Mouse (Mus musculus) layer of hippocampus, adult 8-10 months (tissue): ENCODE measurements at regions not wholly inside any gene's neighbourhood (a gene's known extent, or its start where the extent isn't known, plus 50 kb on each side); places are given as distances from the start of the nearest gene placed in this dataset.

ENCODE experiments used
- DNase-seq, 2 experiments: peaks; one replicate each; pipeline ENCODE4 v3.0.0; 2022; ENCODE audit warnings: low spot score in 2 of 2

DNA sequence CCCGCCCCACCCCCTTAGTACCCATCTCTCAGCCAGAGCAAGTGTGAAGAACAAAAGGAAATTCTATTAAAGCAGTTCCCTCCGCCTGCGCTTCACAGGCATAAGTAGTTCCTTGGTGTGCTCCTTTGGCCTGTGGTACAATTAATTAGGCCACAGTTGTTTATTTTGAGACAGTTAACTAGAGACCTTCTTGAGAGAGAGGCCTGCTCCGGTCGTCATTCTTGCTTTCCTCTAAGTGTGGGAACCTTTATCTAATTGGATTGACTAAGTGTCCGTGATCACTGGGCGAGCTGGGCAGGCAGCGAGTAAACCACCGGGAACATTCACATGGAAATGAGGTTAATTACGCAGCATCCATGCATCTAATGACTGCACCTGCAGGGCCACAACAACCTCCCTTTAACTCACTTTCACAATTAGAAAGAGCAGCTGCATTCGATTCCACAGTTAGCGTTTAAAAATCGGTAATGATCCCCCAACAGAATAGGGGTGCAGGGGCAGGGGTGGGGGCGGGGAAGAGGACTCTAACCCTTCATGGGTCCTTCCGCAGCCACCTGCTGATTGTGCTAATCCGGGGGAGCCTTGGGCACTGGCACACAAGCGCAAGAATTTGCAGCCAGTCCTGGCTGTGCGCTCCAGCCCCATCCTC is 584.3 kb upstream of the Sox9 start:
- no peak for DNase-seq

DNA sequence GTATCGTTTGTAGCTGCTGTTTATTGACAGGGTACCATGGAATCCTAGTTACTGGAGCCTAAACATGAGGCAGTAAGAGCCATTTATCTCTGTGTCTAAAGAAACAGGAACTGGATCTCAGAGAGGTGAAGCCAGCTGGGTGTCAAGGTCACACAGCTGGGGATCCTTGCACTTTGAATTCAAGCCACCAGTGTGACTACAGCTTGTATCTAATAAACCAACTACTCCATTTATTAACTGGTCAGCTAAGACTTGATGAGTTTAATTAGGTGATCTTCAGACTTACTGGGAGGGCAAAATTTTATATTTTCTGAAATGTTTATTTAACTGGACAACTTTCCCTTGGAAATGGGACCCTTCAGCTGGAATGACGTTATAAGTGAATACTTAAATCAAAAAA is 577.5 kb upstream of the Sox9 start:
- DNase-seq, result no peak

DNA sequence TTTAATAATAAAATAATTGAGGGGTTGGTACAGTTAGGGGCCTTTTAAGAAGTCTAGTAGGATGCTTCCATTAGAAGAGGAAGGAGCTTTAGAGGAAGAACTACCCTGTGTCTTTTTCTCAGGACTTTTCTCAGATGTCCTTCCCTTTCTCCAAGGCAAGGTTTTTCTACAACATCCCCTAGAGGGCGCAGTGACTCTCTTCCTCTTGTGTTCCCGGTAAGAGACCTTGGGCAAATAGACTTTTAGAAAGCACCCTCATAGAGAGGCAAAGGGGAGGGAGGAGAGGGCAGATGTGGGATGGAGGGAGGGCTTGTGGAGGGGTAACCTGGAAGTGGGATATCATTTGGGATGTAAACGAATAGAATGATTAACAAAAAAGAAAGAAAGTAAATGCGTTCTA is 572.6 kb upstream of the Sox9 start:
- DNase-seq, result peak; percentile 25 to 47

DNA sequence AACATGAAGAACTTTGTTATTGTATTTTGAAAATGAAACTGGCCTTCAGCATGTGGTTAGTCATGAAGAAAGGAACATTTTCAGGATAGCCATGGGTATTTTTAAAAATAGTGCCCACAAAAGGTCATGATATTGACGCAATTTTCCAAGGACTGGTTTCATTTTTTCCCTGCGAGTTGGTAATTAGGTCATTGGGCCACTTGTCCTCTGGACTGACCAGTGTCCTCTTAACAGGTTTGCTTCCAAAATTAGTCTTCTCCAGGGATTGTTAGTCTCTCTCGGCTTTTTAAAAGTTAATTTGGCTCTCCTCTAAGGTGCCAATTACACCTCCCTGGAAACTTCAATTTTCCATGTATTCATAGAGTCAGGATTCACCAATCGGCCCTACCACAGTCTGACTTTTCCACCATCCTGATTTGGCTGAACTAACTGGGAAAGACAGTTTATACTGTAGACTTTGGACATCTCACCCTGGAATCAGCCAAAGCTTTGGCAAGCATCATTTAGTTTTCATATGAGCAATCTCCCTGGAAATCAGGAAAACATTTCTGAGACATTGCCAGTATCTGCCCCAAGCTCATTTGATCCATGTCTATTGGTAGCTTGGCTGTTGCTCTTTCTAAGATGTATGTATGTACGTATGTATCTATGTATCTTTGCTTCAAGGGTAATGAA is 562.8 kb upstream of the Sox9 start:
- DNase-seq, result no peak

DNA sequence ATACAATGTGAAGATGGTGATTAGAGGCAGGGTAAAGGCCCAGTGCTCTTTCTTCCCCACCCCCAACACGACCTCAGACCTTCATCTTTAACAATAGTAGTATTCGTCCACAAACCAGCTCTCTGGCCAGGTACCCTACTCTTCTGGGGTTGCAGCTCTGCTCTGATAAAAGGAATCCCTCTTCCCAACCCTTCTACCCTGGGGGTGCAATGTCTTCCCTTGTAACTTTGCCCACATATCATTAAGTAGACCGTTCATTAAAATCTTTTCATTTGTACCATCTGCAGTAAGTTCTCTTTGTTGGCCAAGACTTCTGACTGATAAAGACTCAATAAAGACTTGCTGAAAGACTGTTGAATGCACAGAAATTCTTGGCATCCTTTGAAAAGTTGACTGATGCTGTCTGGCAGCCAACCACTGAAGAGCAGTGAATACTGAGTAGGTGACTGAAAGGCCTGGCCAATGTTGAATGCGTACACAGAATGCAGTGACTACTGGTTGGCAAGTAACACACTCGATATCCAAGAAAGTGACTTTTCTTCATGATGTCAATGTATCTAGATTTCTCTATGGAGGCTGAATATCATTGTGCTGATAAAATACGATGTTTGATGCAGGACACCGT is 547.4 kb upstream of the Sox9 start:
- no peak for DNase-seq

DNA sequence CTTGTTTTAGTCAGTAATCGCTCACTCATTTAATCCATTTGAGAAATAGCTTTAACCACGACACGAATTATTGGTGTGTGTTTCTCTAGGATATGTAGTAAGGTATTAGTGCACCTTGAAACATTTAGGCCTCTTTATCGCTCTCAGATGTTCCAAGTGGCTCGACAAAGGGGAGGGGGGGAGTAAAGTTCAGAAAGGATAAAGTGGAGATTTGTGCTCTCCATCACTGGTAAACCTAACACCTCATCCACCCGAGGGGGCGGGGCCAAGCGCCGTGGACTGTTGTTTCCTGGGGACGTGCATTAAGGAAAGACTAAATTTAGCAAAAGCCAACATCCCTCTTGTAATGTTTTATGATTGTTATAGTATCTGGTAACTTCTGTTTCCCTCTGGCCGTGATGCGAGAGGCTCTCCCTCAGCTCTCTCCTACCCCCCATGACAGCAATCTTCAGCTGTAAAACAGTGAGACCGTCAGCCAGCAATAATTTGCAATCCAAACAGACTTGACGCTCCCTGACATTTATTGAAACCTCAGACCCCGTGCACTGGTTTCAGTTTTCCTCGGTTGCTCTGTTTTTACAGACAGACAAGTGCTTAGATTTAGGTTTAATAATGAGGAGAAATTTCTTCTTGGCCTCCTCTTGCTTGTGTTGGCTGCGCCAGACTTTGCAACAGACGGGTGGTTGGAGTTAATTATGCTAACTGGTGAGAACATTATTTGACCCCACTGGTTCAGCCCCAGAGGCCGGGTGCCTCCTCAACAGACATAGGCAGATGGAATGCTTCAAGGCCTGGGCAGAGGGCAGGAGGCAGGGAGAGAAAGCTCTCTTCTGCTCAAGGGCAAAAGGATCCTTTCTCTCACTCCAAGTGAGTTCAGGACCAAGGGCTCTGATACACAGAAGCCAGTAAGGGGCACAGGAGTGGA is 542.8 kb upstream of the Sox9 start:
- DNase-seq, result no peak

DNA sequence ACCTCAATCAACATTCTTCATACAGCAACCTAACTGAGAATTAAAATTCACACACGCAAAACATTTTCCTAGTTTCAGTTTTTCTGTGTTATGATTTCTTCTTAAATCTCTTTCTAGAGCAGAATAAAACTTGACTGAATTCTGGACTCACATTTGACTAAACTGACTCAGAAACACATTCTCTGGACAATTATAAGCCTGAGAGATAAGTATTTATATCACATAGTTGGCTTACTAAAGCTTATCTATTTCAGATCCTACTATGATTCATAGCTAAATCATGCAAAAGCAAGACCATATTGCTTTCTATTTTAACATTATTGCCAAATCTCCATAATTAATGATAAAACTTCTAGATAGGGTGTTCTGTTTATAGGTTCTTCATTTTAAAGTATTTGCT is 529.5 kb upstream of the Sox9 start:
- DNase-seq, result no peak

DNA sequence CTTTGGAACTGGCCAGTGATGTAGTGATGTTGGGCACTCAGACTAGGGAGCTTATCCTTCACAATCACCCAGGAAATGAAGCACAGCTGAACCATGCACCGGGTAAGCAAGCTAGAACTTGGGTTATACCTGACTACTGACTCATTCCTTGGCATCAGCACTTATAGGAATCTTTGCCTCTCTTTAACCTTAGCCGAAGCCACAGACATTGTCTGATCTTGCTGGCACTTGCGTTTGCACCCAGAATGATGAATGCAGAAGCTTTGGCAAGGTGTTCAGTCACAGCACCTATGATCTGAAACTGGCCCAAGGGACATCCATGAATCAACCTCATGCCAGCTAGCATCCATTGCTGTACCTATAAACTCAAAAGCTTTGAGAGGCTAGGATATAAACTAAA is 529.0 kb upstream of the Sox9 start:
- DNase-seq, result no peak

DNA sequence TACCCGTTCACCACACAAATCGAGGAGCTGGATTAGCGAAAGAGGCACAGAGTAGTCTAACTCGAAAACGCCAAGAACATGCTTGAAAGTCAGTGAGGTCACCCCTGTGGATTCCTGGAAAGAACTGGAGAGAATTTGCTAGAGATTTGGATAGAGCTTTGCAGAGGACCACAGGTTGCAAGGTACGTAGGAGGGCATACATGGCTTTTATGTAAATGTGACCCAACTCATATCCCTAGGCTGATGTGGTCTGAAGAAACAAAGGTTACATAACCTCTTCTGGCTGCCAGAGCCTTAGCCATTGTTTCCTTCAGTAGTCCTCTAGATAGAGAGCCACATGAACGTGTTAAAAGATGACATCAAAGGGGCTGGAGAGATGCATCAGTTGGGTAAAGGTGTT is 525.7 kb upstream of the Sox9 start:
- DNase-seq, result no peak

DNA sequence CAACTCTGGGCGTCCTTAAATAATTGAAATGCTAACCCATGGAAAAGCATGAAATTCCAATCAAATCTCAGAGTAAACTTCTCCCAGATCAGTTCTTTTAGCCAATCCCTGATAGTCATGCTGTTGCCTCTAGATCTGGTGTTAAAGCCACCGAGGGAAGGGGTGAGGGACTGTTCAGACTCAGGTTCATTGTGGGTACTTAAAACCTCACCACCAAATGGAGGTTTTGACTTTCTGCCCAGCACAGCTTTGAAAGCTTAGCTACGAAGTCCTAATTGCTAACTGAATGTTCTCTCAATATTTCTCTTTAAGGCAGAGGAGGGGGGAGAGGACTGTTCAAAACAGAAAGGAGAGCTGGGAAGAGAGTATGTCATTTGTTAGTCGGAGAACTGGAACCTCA is 517.9 kb upstream of the Sox9 start:
- DNase-seq, result no peak

DNA sequence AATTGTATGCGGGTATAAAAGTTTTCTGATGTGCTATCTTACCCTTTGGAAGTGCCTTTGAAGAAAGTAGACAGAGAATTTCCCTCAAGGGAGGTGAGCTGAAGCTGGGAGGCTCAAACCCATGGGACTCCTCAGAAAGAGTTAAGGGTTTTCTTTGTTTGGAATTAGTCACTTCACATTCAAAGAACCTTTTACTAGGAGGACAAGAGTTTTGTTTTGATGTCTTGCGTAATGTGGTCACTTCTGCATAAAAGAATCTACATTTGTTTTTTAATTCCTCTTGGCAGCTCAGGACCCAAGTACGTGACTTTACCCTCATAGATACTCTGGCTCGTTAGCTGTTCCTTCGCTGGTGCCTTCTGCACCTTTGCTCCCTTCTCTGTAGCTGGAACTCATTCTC is 511.1 kb upstream of the Sox9 start:
- no peak for DNase-seq

DNA sequence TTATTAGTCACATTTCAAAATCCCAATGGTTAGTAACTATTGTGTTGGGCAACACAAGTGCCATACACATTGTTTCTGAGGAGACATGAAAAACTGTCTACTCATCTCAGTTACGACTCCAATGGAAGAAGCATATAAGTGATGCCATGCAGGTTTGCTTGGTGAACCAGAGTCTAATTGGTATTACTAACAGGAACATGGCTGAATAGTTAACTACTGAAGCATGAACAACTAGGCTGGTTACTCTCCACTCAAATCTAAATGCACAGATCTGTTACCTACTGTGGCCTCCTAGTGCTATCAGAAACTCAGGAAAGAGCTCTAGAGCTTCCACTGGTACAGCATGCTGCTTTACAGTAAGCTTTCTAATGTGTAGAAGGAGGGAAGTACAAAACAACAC is 503.5 kb upstream of the Sox9 start:
- DNase-seq, result no peak

DNA sequence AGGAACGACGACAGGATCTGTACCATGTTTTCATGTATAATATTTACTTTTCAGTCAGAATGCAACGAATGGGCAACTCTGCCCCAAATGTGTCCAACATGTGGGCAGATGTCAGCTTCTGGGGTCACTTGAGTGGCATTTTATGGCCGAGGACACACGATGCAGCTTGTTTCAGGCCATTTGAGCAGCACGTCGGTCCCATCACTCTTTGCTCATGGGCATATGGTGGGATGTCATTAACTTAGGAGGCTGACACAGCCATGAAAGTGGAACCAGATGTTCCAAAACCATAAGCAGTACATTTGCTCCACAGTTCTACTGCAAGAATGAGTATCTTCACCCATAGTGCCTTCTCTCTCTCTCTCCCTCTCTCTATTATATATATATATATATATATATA is 499.1 kb upstream of the Sox9 start:
- DNase-seq, result no peak

DNA sequence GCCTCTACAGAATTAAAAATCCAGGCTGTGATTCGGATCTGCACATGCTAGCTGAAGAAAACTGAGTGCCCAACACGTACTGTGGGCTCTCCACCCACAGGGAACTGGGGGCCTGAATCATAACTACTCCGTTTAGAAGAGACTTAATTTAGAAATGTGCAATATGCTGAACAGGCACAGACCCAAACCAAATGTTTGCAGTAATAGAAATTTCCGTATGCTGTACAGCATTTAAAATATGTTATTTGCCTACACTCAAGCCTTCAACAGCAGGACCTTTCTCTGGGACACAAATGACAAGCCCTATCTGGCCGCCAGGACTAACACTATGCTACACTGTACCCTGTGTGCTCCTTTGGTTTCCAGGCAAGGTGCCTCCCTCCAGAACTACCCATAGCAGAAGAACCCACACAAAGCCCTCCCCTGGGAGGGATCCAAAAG is 483.1 kb upstream of the Sox9 start:
- DNase-seq, result peak; percentile 21 to 24

DNA sequence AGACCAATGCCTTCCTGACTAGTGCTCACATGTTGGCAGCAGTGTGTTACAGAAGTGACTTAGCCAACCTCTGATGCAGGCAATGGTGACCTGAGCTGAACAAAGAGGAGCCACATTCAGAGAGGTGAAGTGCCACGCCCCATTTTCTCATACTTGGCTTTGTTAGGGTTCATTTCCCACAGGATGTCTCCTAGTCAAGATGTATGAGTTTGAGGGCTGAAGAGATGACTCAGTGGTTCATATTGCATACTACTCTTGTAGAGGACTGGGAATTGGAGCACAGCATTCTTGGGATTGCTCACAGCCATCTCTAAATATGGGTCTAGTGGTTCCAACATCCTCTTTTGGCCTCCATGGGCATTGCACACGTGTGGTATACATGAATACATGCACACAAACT is 478.9 kb upstream of the Sox9 start:
- no peak for DNase-seq

DNA sequence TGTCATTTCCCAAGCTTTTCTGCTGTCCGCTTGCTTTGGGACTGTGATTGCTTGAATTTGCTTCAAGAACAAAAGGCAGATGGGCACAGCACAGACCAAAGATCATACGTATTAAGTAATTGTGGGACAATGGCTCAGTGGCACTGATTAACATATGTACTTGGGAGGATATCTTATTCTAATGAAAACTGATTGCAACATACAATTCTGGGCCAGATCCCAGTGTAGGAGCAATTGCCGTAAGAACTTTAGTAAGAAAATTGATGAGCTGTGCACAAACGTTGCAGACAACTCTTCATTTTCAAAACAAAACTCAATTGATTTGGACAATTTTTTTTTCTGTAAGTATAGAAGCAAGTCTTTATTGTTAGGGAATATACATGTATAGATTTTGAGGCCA is 456.2 kb upstream of the Sox9 start:
- no peak for DNase-seq

DNA sequence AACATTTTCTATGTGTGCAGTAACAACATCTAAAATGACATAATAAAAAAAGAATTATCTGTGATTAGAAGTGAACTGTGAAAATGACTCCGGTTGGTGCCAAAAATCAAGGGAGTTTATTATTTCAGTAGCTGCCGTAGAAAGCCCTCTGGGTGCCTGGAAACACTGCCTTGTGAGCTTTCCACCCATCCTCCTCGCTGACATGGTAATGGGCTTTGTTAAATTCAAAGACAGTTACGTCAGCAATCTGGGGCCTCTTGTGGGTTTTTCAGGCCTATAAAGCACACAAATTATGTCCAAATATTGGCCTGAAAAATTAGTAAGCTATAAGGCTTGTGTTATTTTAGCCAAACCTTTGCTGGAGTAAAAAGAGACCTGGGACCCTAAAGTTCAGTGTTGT is 454.4 kb upstream of the Sox9 start:
- DNase-seq, result no peak

DNA sequence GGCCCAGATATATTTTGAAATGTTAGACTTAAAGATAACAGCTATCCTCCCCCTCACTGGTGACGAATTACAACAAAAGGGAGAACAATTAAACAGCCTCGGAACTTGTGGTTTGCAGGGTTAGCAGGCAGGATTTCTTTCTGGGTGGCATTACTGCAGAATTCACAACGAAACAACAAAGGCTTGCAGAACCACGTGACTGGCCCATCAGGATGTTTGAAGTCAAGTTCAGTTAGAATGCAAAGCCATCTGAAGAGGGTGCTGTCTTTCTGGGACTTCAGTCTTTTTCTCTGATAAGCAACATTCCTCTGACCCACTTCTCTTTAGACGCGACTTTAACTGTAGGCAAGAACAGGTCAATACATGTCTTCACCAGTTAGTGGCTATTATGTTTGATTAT is 436.9 kb upstream of the Sox9 start:
- no peak for DNase-seq

DNA sequence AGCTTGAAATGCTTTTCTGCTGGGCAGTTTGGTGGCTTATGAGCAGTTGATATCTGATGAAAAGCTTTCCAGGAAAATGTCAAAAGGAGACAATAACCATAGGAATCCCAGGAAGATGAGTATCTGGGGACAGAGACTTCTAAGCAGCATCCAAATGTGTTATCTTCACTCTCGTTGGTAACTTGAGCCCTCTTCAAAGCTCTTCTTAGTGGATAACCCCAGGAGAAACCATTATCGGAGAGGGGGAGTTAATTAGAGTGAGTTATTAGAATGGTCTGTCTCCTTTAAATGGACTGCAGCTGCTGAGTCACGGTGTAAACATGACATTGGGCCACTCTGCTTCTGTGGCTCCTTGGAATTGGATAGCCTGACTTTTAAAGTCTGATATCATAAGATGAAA is 436.4 kb upstream of the Sox9 start:
- DNase-seq, result no peak

DNA sequence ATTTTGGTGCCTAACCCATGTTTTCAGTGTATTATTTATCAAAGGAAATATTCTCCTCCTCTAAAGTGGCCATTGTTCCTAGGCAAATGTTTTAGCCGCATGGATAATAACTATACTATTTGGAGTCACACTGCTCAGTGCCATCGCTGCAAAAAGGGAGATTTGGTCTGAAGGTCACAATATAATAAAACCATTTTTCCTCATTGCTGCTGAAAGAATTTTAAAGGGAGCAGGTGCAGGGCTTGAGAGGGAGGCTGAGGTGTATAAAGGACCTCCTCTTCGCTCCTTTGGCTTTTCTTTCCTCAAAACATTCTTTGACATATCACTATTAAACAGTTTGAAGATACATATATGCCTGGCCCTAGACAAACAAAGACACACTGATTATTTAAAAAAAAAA is 435.9 kb upstream of the Sox9 start:
- DNase-seq, result no peak

DNA sequence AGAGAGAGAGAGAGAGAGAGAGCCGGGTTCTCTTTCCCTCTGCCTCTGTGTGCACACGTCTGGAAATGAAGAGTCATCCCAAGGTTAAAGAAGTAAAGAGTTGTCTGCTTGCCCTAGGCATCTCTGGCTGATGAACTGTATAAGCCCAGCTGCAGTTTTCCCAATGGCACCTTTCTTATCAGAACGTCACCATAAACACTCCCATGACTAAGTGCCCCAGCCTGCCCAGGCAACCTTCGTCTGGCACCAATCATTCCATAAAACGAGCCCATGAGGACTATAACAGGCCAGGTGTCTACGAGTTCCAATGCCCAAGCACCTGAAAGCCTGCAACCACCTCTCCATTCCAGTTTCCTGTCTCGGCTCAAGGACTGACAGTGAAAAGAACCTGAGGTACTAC is 435.5 kb upstream of the Sox9 start:
- DNase-seq, result no peak

DNA sequence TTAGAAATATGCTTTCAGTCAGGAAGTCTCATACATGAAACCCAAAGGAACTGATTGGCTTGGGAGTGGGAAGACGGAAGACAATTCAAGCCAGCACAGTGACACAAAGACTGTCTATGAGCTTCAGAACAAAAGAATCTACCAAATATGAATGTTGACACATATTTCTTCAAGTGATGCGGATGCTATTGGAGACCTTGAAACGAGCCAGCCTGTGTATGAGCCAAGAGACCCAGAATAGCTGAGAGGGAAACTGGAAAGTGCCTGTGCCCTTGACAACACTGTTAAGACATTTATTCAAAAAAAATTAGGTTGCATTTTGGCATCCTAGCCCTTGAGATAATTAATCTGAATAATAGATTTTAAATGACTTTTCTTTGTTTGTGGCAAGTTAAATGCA is 426.7 kb upstream of the Sox9 start:
- no peak for DNase-seq
